Mouse (Mus musculus) stomach, embryonic 16.5 days (tissue): ENCODE results near the gene Boll. TPM values are rescaled to one million over a fixed set of nuclear protein-coding genes. Genes with fewer than 3 reads are reported as not detected.
"Not testable (repeated sequence)": the region's sequence is repeated elsewhere in the genome, so short reads cannot be mapped to it uniquely, and the experiment has no call there.

ENCODE experiments used
- ATAC-seq: fragments of 200-750 bp; cut with Nextera tagmentation; 2 replicates; pipeline ENCODE4 v1.8.0; 2017; ENCODE audit warnings: moderate number of reproducible peaks, moderate TSS enrichment; ENCODE audit not compliant: insufficient read depth, low FRiP score
- H3K27ac ChIP-seq: fragments of 300-500 bp; sonication (generic); 2 replicates; pipeline ENCODE4 v1.5.1; 2014; ENCODE audit warnings: low read length
- H3K27me3 ChIP-seq: fragments of 300-500 bp; sonication (generic); 2 replicates; pipeline ENCODE4 v1.6.1; 2014; ENCODE audit warnings: low read length, control low read depth, mixed read lengths; ENCODE audit not compliant: control insufficient read depth, insufficient read depth
- H3K36me3 ChIP-seq: fragments of 300-500 bp; sonication (generic); 2 replicates; pipeline ENCODE4 v1.6.1; 2014; ENCODE audit warnings: low read length; ENCODE audit not compliant: control insufficient read depth, insufficient read depth
- H3K4me1 ChIP-seq: fragments of 300-500 bp; sonication (generic); 2 replicates; pipeline ENCODE4 v1.6.1; 2014; ENCODE audit warnings: low read length, control low read depth, mixed read lengths; ENCODE audit not compliant: control insufficient read depth, insufficient read depth
- H3K4me2 ChIP-seq: fragments of 300-500 bp; sonication (generic); 2 replicates; pipeline ENCODE4 v1.6.1; 2014; ENCODE audit warnings: low read depth, low read length, mixed read lengths
- H3K4me3 ChIP-seq: fragments of 300-500 bp; sonication (generic); replicated peaks from 2 replicates; pipeline ENCODE4 v1.5.1; 2014; ENCODE audit warnings: mild to moderate bottlenecking, low read length
- H3K9ac ChIP-seq: fragments of 300-500 bp; sonication (generic); 2 replicates; pipeline ENCODE4 v1.6.1; 2014; ENCODE audit warnings: low read length
- H3K9me3 ChIP-seq: fragments of 300-500 bp; sonication (generic); replicated peaks from 2 replicates; pipeline ENCODE4 v1.6.1; 2016; ENCODE audit warnings: low read length, control low read depth; ENCODE audit not compliant: control insufficient read depth
- WGBS: fragments of 180-500 bp; shearing (Covaris S2); extraction: QIAGEN DNeasy Blood & Tissue Kit; methylation state at CpG from one replicate; pipeline ENCODE4 v1.1.7; 2014; 5-methylcytosine and 5-hydroxymethylcytosine counted together
- polyA plus RNA-seq: library from polyadenylated mRNA; unstranded; fragments of >200 nt; fragmentation: Nextera tagmentation; extraction: Ambion mirVana; gene quantifications from 2 replicates; pipeline ENCODE4 v1.2.1, GENCODE M21; 2015

The Boll gene
- polyA plus RNA-seq, 1 experiment from 2014 or later: 0.43 TPM

- H3K4me3 ChIP-seq: no peak overlapping the region
- H3K4me1 ChIP-seq: no peaks in the 10 kb centered on the region
- ATAC-seq: no peak
- H3K4me2 ChIP-seq: no peak overlapping the region
- H3K36me3 ChIP-seq: no peaks in the 10 kb centered on the region
- no peaks in the 10 kb centered on the region for H3K27me3 ChIP-seq
- 34% methylated on average over 5 of the region's 5 CpGs for WGBS
- no peak overlapping the region for H3K9ac ChIP-seq
- no peaks in the 10 kb centered on the region for H3K9me3 ChIP-seq
- H3K27ac ChIP-seq: no peak overlapping the region
Observed at GRCm38 (mm10) chr1:55399891-55400290, 36.6 kb upstream of the Boll start.

GRCm38 (mm10) chr1:55383114-55383773 is 20.0 kb upstream of the Boll start:
- Histone ChIP-seq H3K9me3 (no peaks in the 10 kb centered on the region), H3K9ac (no peak overlapping the region), H3K4me1 (no peaks in the 10 kb centered on the region), H3K27ac (no peak overlapping the region), H3K4me2 (no peak overlapping the region), H3K27me3 (no peaks in the 10 kb centered on the region), H3K36me3 (no peaks in the 10 kb centered on the region), H3K4me3 (no peak overlapping the region)
- WGBS: 18% methylated on average over 9 of the region's 9 CpGs
- ATAC-seq: no peak

- WGBS: 69% methylated on average over 2 of the region's 2 CpGs
- Histone ChIP-seq H3K9me3 (no peaks in the 10 kb centered on the region), H3K27ac (no peak overlapping the region), H3K36me3 (no peaks in the 10 kb centered on the region), H3K9ac (no peak overlapping the region), H3K4me3 (no peak overlapping the region), H3K4me1 (no peaks in the 10 kb centered on the region), H3K27me3 (no peaks in the 10 kb centered on the region), H3K4me2 (no peak overlapping the region)
- ATAC-seq: no peak
Observed at GRCm38 (mm10) chr1:55380527-55380926, 17.3 kb upstream of the Boll start.

- no peak overlapping the region for H3K9ac ChIP-seq
- no peaks in the 10 kb centered on the region for H3K36me3 ChIP-seq
- H3K9me3 ChIP-seq: no peaks in the 10 kb centered on the region
- 85% methylated on average over 3 of the region's 3 CpGs for WGBS
- H3K4me3 ChIP-seq: no peak overlapping the region
- H3K4me1 ChIP-seq: no peaks in the 10 kb centered on the region
- H3K27ac ChIP-seq: no peak overlapping the region
- no peak for ATAC-seq
- H3K27me3 ChIP-seq: no peaks in the 10 kb centered on the region
- no peak overlapping the region for H3K4me2 ChIP-seq
Observed at GRCm38 (mm10) chr1:55372626-55373025, 9.4 kb upstream of the Boll start.

GRCm38 (mm10) chr1:55363586-55363985 is 317 bp upstream of the Boll start:
- 0 out of 2 replicates have a peak overlapping the region, but pooled peaks have one; percentile 2 for H3K9ac ChIP-seq
- WGBS: 5% methylated on average over 27 of the region's 27 CpGs
- peaks cover 17% of the 10 kb centered on the region for H3K27me3 ChIP-seq
- H3K4me3 ChIP-seq: peak overlapping the region; percentile 55
- no peaks in the 10 kb centered on the region for H3K4me1 ChIP-seq
- ATAC-seq: peak; percentile 72; the same call in 1 of the 2 replicates
- no peaks in the 10 kb centered on the region for H3K36me3 ChIP-seq
- no peak overlapping the region for H3K27ac ChIP-seq
- H3K9me3 ChIP-seq: peaks cover 7% of the 10 kb centered on the region
- peak overlapping the region; percentile 61 for H3K4me2 ChIP-seq

GRCm38 (mm10) chr1:55362634-55363033 is 635 bp downstream of the Boll start:
- Histone ChIP-seq H3K27ac (no peak overlapping the region), H3K36me3 (no peaks in the 10 kb centered on the region), H3K4me1 (no peaks in the 10 kb centered on the region), H3K9me3 (peaks cover 7% of the 10 kb centered on the region), H3K9ac (no peak overlapping the region), H3K27me3 (peaks cover 17% of the 10 kb centered on the region), H3K4me3 (peak overlapping the region; percentile 55), H3K4me2 (peak overlapping the region; percentile 61)
- peak; percentile 40; the same call in 1 of the 2 replicates for ATAC-seq
- WGBS: 44% methylated on average over 46 of the region's 49 CpGs

- not testable (repeated sequence) for H3K27me3 ChIP-seq, H3K36me3 ChIP-seq, ATAC-seq, H3K4me3 ChIP-seq, H3K9ac ChIP-seq, H3K27ac ChIP-seq, H3K4me1 ChIP-seq, H3K9me3 ChIP-seq, H3K4me2 ChIP-seq
- 72% methylated on average over 2 of the region's 2 CpGs for WGBS
Observed at GRCm38 (mm10) chr1:55351914-55352313, 11.4 kb downstream of the Boll start.

- not testable (repeated sequence) for H3K27me3 ChIP-seq, H3K9me3 ChIP-seq, H3K4me2 ChIP-seq, ATAC-seq, H3K4me1 ChIP-seq, H3K36me3 ChIP-seq, H3K27ac ChIP-seq, H3K9ac ChIP-seq, H3K4me3 ChIP-seq
- 81% methylated on average over 5 of the region's 5 CpGs for WGBS
Observed at GRCm38 (mm10) chr1:55325496-55325895, 37.8 kb downstream of the Boll start.

GRCm38 (mm10) chr1:55301077-55301476 is 62.2 kb downstream of the Boll start:
- Histone ChIP-seq H3K27me3 (no peaks in the 10 kb centered on the region), H3K4me1 (no peaks in the 10 kb centered on the region), H3K9ac (no peak overlapping the region), H3K27ac (no peak overlapping the region), H3K36me3 (no peaks in the 10 kb centered on the region), H3K4me2 (no peak overlapping the region), H3K4me3 (no peak overlapping the region), H3K9me3 (no peaks in the 10 kb centered on the region)
- ATAC-seq: no peak
